Mouse (Mus musculus): ENCODE data around the gene Crybb3.
"Not testable (repeated sequence)": the region's sequence is repeated elsewhere in the genome, so short reads cannot be mapped to it uniquely, and the experiment has no call there.

The Crybb3 gene

DNA sequence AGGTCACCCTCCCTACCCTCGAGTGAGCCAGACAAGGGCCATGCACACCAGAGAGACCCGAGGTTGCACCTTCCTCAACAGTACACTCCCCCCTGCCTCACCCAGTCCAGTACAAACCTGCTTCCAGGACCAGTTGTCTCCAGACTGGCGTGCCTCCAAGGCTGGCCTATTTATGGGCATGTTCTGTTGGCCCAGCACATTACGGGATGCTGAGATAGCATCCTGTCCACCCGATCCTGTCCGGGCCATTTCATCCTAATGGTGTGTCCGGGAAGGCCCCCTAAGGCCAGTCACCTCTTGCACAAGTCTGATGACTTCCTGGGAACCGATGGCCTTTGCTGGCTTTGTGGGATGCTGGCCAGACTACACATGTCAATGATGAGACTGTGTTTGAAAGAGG is at the start of gene Crybb3:
Gene Crybb3 (minus strand): TSS at position 146 of the 400 bp plus-strand sequence.
- DNase-seq (ENCODE audit: low spot score) = no peak

DNA sequence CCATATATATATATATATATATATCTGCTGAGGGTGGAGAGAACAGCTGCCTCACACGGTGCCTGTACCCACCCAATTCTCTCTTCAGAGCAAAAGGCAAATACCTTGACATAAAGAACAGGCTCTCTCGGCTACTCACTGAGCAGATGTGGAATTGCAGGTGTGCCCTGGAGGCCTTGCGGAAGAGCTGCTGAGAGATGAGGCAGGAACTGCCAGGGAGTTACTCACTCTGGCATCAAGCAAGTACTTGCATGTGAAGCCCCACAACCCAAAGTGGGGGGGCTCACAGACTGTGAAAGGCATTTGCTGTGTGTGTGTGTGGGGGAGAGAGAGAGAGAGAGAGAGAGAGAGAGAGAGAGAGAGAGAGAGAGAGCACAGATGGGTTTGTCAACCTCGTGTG is 47.0 kb upstream of the Crybb3 start:
- DNase-seq (ENCODE audit: low spot score) = no peak

- no peak for DNase-seq (ENCODE audit: low spot score)
Observed at GRCm38 (mm10) chr5:113126476-113126875, 45.1 kb upstream of the Crybb3 start.

- no peak for DNase-seq (ENCODE audit: low spot score)
Observed at GRCm38 (mm10) chr5:113123693-113124092, 42.3 kb upstream of the Crybb3 start.

GRCm38 (mm10) chr5:113122326-113123054 is 41.1 kb upstream of the Crybb3 start:
- DNase-seq (ENCODE audit: low spot score) = no peak

DNA sequence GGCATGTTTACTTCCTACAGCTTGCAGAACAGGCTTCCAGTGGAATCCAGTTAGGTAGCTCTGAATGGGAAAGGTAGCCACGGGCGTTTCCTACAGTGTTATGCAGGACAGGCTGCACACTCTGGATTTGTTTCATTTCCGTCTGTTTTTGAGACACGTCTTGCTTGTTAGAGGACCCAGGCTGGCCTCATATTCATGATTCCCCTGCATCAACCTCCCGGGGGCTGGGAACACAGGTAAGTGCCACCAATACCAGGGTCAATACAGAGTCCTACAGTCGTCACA is 40.1 kb upstream of the Crybb3 start:
- no peak for DNase-seq (ENCODE audit: low spot score)

- DNase-seq (ENCODE audit: low spot score) = no peak
Observed at GRCm38 (mm10) chr5:113120741-113121590, 39.6 kb upstream of the Crybb3 start.

DNA sequence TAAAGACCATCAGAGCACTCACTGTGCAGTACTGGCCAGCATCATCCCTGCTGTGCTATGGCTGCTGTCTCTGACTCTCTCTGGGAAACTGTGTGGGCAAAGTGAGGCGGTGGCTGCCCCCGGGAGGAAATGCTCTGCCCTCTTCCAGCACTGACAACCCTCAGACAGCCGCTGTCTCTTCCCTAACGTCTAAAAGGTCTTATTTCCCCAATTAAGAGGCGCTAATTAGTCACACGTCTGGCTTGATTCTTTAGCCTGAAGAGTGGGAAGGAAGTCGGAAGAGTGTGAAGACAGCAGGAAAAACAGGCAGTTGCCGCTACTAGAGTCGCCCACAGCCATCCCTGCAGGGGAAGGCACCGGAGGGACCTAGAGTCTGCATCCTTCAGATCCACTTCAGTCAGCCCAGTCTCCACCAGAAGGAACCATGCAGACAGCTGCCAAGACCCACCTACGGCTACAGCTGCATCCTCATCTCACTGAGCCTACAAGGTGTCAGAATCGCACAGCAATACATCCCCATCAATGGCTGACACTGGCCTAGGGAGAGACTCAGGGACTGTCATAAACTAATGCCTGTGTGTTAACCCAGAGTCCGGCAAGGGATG is 38.6 kb upstream of the Crybb3 start:
- no peak for DNase-seq (ENCODE audit: low spot score)

GRCm38 (mm10) chr5:113119291-113119690 is 37.9 kb upstream of the Crybb3 start:
- DNase-seq (ENCODE audit: low spot score) = no peak

DNA sequence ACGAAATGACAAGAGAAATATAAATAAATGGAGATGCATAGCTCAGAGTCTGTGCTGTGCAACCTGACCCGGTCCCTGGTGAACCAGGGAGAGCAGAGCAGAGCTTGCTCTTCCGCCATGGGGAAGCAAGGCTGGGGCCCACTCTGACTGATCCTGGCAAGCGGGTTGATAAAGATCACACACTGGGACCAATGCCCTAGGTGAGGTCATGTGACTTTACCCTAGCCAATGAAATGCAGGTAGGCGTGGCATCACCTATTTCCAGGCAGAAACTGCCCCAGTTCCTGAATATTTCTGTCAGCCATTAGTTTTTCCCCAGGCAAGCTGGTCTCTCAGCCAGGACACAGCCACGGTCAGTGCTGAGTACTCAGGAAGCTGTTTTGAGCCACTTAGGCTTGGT is 37.3 kb upstream of the Crybb3 start:
- no peak for DNase-seq (ENCODE audit: low spot score)

GRCm38 (mm10) chr5:113117361-113117760 is 36.0 kb upstream of the Crybb3 start:
- DNase-seq (ENCODE audit: low spot score) = no peak

GRCm38 (mm10) chr5:113115896-113116295 is 34.5 kb upstream of the Crybb3 start:
- no peak for DNase-seq (ENCODE audit: low spot score)

DNA sequence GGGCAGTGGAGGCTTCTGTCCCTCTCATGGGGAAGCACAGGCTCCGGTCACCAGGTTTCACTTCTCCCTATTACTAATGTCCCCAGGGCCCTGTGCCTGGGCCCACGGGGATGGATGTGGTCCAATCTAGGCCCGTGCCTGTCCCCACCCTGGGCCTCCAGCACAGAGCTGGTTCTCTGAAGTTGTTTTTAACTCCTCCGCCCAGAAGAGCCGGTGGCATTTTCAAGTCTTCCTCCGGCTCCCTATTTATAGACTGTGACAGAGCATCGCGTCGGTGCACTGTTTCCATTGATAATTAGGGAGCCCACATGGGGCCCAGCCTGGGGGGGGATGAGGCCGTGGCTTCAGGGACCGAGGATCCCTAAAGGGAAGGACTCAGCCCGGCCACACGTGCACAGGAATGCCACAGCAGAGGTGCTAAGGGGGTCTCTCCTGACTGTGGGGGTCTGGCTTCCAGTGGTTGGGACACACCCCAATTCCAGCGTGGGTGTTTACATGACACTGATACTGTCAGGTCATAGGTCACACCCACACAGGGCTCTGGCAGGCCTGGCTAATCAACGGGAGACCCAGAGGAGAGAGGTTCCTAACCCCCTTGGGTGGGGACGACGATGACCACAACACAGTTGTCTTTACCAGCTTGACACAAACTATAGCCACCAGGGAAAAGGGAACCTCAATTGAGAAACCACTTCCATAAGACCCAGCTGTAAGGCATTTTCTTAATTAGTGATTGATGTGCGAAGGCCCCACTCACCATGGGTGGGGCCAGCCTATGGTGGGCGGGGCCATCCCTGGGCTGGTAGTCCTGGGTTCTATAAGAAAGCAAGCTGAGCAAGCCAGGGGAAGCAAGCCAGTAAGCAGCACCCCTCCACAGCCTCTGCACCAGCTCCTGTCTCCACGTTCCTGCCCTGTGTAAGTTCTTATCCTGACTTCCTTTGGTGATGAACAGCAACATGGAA is 33.2 kb upstream of the Crybb3 start:
- no peak for DNase-seq (ENCODE audit: low spot score)

GRCm38 (mm10) chr5:113113120-113113519 is 31.7 kb upstream of the Crybb3 start:
- DNase-seq (ENCODE audit: low spot score) = no peak

DNA sequence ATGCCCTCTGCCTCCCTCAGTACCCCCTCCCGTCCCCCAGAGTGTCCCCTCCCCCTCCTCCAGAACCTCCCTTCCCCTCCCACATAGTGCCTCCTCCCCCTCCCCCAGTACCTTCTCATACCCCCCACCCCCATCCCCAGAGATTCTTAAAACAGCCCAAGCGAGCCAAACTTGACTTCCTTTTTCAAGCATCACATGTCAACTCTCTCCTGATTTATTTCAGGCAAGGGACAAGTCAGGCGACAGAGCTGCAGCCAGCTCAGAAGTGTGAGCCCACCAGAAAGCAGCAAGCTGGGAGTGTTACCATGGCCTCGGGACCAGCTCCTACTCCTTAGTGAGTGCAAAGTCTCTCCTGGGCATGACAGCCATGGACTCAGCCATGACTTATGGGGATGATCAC is 30.0 kb upstream of the Crybb3 start:
- DNase-seq (ENCODE audit: low spot score) = no peak

DNA sequence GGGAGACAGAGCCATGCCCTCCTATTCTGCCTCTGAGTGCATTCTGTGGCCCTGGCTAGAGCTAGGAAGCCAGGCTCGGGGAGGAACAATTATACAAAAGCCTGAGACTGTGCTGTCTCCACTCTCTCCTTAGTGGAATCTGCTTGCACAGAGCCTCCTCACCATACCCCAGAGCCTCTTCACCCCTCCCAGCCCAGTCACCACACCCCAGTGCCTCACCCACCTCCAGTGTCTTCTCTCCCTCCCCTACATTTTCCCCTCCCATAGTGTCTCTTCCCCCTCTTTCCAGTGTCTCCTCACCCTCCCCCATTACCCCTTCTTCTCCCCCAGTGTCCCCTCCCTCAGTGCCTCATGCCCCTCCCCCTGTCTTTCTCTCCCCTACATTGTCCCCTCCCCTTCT is 29.5 kb upstream of the Crybb3 start:
- DNase-seq (ENCODE audit: low spot score) = no peak

GRCm38 (mm10) chr5:113109651-113110050 is 28.3 kb upstream of the Crybb3 start:
- not testable (repeated sequence) for DNase-seq (ENCODE audit: low spot score)

DNA sequence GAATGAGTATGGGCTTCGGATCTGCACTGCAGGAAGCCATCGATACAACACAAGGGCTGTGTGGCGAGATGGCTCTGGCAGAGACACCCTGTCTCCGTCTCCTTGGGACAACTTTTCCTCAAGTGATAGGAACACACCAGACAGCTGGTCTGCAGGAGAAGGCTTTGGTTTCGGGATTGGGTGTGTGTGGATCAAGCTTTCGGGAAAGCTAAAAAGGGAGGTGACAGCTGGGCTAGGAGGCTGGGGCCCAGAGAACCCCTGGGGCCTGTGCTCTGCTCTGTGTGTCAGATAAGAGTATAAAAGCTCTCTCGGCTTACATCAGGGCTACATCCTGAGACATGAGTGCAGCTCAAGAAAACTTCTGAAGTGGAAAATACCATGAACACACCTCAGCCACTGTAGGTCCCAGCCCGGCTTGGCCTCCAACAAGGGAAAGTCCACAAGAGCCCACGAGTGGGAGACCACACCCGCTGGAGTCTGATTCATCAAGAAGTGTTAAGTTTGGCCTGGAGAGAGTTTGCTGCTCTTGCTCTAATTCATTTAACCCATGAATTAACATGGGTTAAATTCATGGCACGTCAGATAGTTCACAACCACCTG is 26.9 kb upstream of the Crybb3 start:
- no peak for DNase-seq (ENCODE audit: low spot score)

GRCm38 (mm10) chr5:113107709-113108108 is 26.3 kb upstream of the Crybb3 start:
- DNase-seq (ENCODE audit: low spot score) = no peak

DNA sequence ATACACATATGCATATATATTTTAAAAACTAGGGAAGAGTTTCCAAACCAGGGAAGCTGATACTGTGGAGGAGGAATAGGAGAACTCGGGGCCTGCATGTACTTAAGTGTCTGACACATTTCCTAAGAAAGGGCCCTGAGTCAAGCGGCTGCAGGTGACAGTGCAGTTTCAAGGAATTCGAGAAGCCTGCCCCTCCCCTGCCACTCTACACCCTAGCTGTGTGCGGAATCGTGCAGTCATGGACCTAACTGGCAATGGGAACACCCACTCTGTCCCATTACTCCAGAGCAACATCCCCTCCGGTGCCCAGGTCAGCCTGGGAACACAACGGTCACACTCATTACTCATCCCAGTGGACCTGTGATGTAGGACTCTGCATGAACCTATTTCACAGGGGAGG is 25.2 kb upstream of the Crybb3 start:
- no peak for DNase-seq (ENCODE audit: low spot score)

- no peak for DNase-seq (ENCODE audit: low spot score)
Observed at GRCm38 (mm10) chr5:113105481-113105880, 24.1 kb upstream of the Crybb3 start.

GRCm38 (mm10) chr5:113105035-113105434 is 23.7 kb upstream of the Crybb3 start:
- no peak for DNase-seq (ENCODE audit: low spot score)
